Mouse (Mus musculus) stomach, embryonic 14.5 days (tissue): ENCODE results near the gene Cxcl3. TPM values are rescaled to one million over a fixed set of nuclear protein-coding genes. Genes with fewer than 3 reads are reported as not detected.

Source experiments
- ATAC-seq: fragments of 200-750 bp; cut with Nextera tagmentation; 2 replicates; pipeline ENCODE4 v1.8.0; 2017; ENCODE audit warnings: low read depth, moderate TSS enrichment; ENCODE audit not compliant: insufficient number of reproducible peaks, insufficient read depth, low FRiP score
- H3K27ac ChIP-seq: fragments of 300-500 bp; sonication (generic); 2 replicates; pipeline ENCODE4 v1.5.1; 2014; ENCODE audit warnings: mild to moderate bottlenecking, low read length, moderate library complexity, mixed read lengths
- H3K27me3 ChIP-seq: fragments of 300-500 bp; sonication (generic); 2 replicates; pipeline ENCODE4 v1.6.1; 2014; ENCODE audit warnings: low read length, control low read depth, mixed read lengths; ENCODE audit not compliant: control insufficient read depth, insufficient read depth
- H3K36me3 ChIP-seq: fragments of 300-500 bp; sonication (generic); 2 replicates; pipeline ENCODE4 v1.6.1; 2014; ENCODE audit warnings: mild to moderate bottlenecking, control low read depth, low read length, moderate library complexity, mixed read lengths; ENCODE audit not compliant: control insufficient read depth, insufficient read depth
- H3K4me1 ChIP-seq: fragments of 300-500 bp; sonication (generic); 2 replicates; pipeline ENCODE4 v1.6.1; 2014; ENCODE audit warnings: low read length, control low read depth, mixed read lengths; ENCODE audit not compliant: control insufficient read depth, insufficient read depth
- H3K4me2 ChIP-seq: fragments of 300-500 bp; sonication (generic); replicated peaks from 2 replicates; pipeline ENCODE4 v1.6.1; 2014; ENCODE audit warnings: low read depth, low read length, control low read depth
- H3K4me3 ChIP-seq: fragments of 300-500 bp; sonication (generic); 2 replicates; pipeline ENCODE4 v1.5.1; 2014; ENCODE audit warnings: low read depth, low read length, control low read depth
- H3K9ac ChIP-seq: fragments of 300-500 bp; sonication (generic); replicated peaks from 2 replicates; pipeline ENCODE4 v1.6.1; 2014; ENCODE audit warnings: low read depth, mild to moderate bottlenecking, control low read depth, low read length, moderate library complexity, mixed read lengths
- H3K9me3 ChIP-seq: fragments of 300-500 bp; sonication (generic); 2 replicates; pipeline ENCODE4 v1.6.1; 2016; ENCODE audit warnings: low read depth, low read length, control low read depth; ENCODE audit not compliant: control insufficient read depth
- WGBS: fragments of 180-500 bp; shearing (Covaris S2); extraction: QIAGEN DNeasy Blood & Tissue Kit; methylation state at CpG from one replicate; pipeline ENCODE4 v1.1.7; 2014; 5-methylcytosine and 5-hydroxymethylcytosine counted together
- polyA plus RNA-seq: library from polyadenylated mRNA; unstranded; fragments of >200 nt; fragmentation: Nextera tagmentation; extraction: Ambion mirVana; gene quantifications from 2 replicates; pipeline ENCODE4 v1.2.1, GENCODE M21; 2014

The Cxcl3 gene
- not detected in 2 replicates for polyA plus RNA-seq

GRCm38 (mm10) chr5:90785659-90786588 lies at the start of gene Cxcl3:
Gene Cxcl3 (plus strand): TSS chr5:90786103.
- H3K9me3 ChIP-seq = no peaks in the 10 kb centered on the region
- no peaks in the 10 kb centered on the region for H3K4me1 ChIP-seq
- 19% methylated on average over 24 of the region's 26 CpGs for WGBS
- no peaks in the 10 kb centered on the region for H3K27me3 ChIP-seq
- H3K9ac ChIP-seq = no peak within 1 kb of the TSS
- H3K36me3 ChIP-seq = no peaks in the 10 kb centered on the region
- peak; percentile 80 for ATAC-seq
- peak within 1 kb of the TSS; percentile 69 for H3K4me2 ChIP-seq
- H3K4me3 ChIP-seq = peak within 1 kb of the TSS; percentile 22
- no peak within 1 kb of the TSS for H3K27ac ChIP-seq

DNA sequence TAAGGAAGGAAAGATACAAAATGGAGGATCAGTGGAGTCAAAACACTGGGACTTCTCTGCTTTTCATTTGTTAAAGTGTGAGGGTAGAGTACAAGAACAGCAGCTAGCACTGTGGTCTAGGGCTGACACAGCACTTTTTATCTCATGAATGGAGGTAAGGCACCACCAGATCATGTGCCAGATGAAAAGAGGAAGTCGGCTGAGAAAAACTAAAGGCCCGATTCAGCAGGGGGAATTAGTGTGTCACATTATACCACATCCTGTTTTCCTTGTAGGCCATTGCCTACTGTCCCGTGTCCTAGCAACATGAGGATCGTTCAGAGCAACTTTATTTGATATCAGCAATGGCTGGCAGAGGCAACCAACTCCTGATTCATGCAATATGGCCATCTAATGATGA lies 43.9 kb upstream of the Cxcl3 start:
- WGBS = 75% methylated on average over 4 of the region's 4 CpGs

GRCm38 (mm10) chr5:90753934-90754333 lies 32.0 kb upstream of the Cxcl3 start:
- H3K4me3 ChIP-seq = no peak overlapping the region
- WGBS = 92% methylated on average over 1 of the region's 1 CpGs
- H3K4me2 ChIP-seq = no peak overlapping the region
- no peaks in the 10 kb centered on the region for H3K36me3 ChIP-seq
- no peak overlapping the region for H3K27ac ChIP-seq
- H3K27me3 ChIP-seq = no peaks in the 10 kb centered on the region
- H3K4me1 ChIP-seq = peaks cover 12% of the 10 kb centered on the region; the same call in 1 of the 2 replicates
- H3K9me3 ChIP-seq = no peaks in the 10 kb centered on the region
- ATAC-seq = no peak
- no peak overlapping the region for H3K9ac ChIP-seq

More for the DNA sequence above, 43.9 kb upstream of the Cxcl3 start:
- Histone ChIP-seq H3K4me1 (no peaks in the 10 kb centered on the region), H3K27me3 (no peaks in the 10 kb centered on the region), H3K9ac (no peak overlapping the region), H3K9me3 (no peaks in the 10 kb centered on the region), H3K4me2 (no peak overlapping the region), H3K4me3 (no peak overlapping the region), H3K27ac (no peak overlapping the region), H3K36me3 (no peaks in the 10 kb centered on the region)
- no peak for ATAC-seq

DNA sequence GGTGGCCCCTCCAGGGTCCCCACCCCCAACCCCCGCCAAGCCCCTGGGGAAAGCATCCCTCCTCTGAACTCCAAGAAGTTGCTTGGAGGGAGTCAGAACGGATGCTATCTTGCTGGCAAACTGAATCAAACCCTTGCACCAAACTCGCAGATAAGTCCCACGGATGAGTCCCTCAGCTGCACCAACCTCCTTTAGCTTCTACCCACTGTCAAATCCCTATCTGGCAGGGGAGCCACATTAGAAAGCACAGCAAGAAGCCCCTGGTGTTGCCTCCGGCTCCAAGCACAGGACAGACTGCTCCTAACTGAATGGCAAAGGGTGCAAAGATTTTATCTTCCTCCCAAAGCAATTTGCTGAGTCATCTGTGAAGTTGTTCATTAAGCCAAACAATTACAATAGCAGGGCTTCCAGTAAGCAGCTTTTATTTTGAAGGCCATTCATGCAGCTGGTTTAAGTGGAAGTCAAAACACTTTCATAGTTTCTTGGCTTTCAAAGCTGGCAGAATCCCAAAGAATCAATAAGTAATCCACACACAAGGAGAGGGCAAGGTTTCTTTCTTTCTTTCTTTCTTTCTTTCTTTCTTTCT lies 27.8 kb upstream of the Cxcl3 start:
- no peaks in the 10 kb centered on the region for H3K36me3 ChIP-seq
- H3K9ac ChIP-seq = no peak overlapping the region
- no peak overlapping the region for H3K4me2 ChIP-seq
- no peaks in the 10 kb centered on the region for H3K9me3 ChIP-seq
- H3K27me3 ChIP-seq = 0 out of 2 replicates have a peak, but pooled peaks cover 4% of the 10 kb centered on the region
- H3K4me3 ChIP-seq = no peak overlapping the region
- no peak overlapping the region for H3K27ac ChIP-seq
- no peak for ATAC-seq
- H3K4me1 ChIP-seq = peaks cover 19% of the 10 kb centered on the region; the same call in 1 of the 2 replicates
- WGBS = 34% methylated on average over 5 of the region's 5 CpGs

DNA sequence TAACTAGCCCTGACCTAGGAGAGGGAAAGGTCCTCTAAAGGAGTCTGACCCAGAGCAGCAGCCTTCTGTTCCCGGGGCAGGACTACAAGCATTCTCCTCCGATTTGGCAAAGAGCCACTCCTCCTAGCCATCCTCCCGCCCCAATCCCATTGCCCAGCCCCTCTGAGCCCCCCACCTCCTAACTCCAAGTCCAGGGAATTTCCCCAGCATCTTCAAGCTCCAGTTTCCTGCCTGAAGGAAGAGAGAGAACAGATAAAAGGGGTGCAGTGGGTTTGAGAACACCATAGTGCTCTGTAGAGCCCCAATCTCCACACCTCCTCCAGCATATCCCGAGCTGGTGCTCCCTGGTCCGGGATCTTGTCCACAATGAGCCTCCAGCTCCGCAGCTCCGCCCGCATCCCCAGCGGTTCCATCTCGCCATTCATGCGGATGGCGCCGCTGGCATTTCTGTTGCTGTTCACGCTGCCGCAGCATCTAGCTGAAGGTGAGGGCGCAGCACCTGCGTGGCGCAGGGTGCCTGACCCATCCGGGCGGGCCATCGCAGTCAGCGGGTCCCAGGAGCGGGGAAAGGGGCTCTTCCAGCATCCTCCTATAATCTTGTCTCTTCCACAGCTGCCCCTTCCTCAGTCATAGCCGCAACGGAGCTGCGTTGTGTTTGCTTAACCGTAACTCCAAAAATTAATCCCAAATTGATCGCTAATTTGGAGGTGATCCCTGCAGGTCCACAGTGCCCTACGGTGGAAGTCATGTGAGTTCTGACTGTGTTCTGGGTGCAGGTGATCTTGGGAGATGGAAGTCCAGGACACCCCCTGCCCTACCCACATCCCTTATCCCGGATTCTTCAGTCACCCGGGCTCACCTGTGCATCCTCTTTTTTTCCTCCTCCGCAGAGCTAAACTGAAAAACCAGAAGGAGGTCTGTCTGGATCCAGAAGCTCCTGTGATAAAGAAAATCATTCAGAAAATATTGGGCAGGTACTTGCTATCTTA lies 26.5 kb upstream of the Cxcl3 start, which contains the start of gene Cxcl5:
Cxcl5 (plus strand) TSS at position 284 of the 989 bp plus-strand sequence.
- Histone ChIP-seq H3K4me3 (peak within 1 kb of the TSS; percentile 29), H3K4me1 (peaks cover 19% of the 10 kb centered on the region; the same call in 1 of the 2 replicates), H3K4me2 (peak within 1 kb of the TSS; percentile 64), H3K9ac (no peak within 1 kb of the TSS), H3K9me3 (no peaks in the 10 kb centered on the region), H3K36me3 (no peaks in the 10 kb centered on the region), H3K27ac (no peak within 1 kb of the TSS), H3K27me3 (0 out of 2 replicates have a peak, but pooled peaks cover 4% of the 10 kb centered on the region)
- no peak for ATAC-seq
- WGBS = 5% methylated on average over 32 of the region's 32 CpGs

DNA sequence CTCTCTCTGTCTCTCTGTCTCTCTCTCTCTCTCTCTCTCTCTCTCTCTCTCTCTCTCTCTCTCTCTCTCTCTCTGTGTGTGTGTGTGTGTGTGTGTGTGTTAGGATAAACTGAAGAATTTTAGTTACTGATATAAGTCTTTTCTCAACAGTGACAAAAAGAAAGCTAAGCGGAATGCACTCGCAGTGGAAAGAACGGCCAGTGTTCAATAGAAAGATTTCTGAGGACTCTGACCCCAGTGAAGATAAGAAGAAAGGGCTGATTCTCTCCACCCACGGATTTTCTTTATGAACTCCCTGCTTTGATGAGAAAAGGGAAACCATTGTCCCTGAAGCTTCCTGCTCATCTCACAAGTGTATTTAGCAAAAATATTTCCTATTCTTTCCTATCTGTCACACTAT lies 25.6 kb upstream of the Cxcl3 start:
- H3K36me3 ChIP-seq = no peaks in the 10 kb centered on the region
- WGBS = 40% methylated on average over 4 of the region's 4 CpGs
- H3K4me3 ChIP-seq = no peak overlapping the region
- no peak for ATAC-seq
- no peak overlapping the region for H3K4me2 ChIP-seq
- H3K4me1 ChIP-seq = peaks cover 19% of the 10 kb centered on the region; the same call in 1 of the 2 replicates
- H3K9ac ChIP-seq = no peak overlapping the region
- H3K27me3 ChIP-seq = 0 out of 2 replicates have a peak, but pooled peaks cover 4% of the 10 kb centered on the region
- H3K9me3 ChIP-seq = no peaks in the 10 kb centered on the region
- no peak overlapping the region for H3K27ac ChIP-seq

GRCm38 (mm10) chr5:90760844-90761243 lies 25.1 kb upstream of the Cxcl3 start:
- H3K36me3 ChIP-seq = no peaks in the 10 kb centered on the region
- no peak overlapping the region for H3K4me3 ChIP-seq
- H3K4me2 ChIP-seq = no peak overlapping the region
- no peak for ATAC-seq
- H3K27ac ChIP-seq = no peak overlapping the region
- H3K4me1 ChIP-seq = peaks cover 19% of the 10 kb centered on the region; the same call in 1 of the 2 replicates
- H3K9ac ChIP-seq = no peak overlapping the region
- 94% methylated on average over 2 of the region's 2 CpGs for WGBS
- no peaks in the 10 kb centered on the region for H3K9me3 ChIP-seq
- H3K27me3 ChIP-seq = 0 out of 2 replicates have a peak, but pooled peaks cover 4% of the 10 kb centered on the region
